Mouse (Mus musculus): ENCODE data around the gene Lrfn2. TPM values are rescaled to one million over a fixed set of nuclear protein-coding genes. Genes with fewer than 3 reads are reported as not detected.

The Lrfn2 gene
- polyA plus RNA-seq, 1 experiment from 2014 or later, result 10.4 TPM

DNA sequence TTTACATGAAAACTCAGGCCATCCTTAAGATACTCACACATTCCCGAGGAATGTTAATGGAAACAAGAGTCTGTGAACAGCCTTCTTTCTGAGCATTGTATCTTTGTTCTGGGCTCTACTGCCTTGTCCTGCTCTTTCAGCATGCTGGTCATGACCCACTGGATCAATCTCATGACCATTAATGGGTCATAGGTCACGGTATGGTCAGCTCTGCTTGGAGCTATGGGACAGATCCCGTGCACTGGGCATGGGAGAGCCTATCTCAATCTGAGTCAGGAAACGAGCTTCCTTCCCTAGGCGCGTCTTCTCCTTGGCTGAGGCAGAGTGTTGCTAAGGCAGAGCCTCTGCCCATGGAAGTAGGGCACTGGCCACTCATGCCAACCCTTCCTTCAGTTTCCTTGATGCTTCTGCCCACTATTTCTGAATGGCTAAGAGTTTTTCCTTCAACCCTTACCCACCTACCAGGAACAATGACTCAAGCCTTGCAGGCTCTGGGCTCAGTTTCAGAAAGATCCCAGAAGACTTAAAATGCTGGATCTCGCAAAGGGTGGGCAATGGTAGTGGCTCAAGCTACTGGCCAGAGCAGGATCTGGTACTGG lies 24.0 kb downstream of the Lrfn2 start:
- Histone ChIP-seq H3K9me3 (ENCODE audit: control insufficient read depth, low read length) (no peaks in the 10 kb centered on the region), H3K4me3 (replicated peaks; ENCODE audit: low read length) (no peak overlapping the region), H3K27me3 (replicated peaks; ENCODE audit: control insufficient read depth, insufficient read depth, low read length) (no peaks in the 10 kb centered on the region), H3K4me2 (ENCODE audit: low read length) (no peak overlapping the region), H3K9ac (replicated peaks; ENCODE audit: low read depth, low read length) (no peak overlapping the region), H3K36me3 (ENCODE audit: control insufficient read depth, insufficient read depth) (no peaks in the 10 kb centered on the region), H3K27ac (ENCODE audit: low read length) (no peak overlapping the region), H3K4me1 (replicated peaks; ENCODE audit: control insufficient read depth, insufficient read depth, low read length) (no peaks in the 10 kb centered on the region)
- WGBS, result 91% methylated on average over 7 of the region's 7 CpGs
- ATAC-seq, result no peak

DNA sequence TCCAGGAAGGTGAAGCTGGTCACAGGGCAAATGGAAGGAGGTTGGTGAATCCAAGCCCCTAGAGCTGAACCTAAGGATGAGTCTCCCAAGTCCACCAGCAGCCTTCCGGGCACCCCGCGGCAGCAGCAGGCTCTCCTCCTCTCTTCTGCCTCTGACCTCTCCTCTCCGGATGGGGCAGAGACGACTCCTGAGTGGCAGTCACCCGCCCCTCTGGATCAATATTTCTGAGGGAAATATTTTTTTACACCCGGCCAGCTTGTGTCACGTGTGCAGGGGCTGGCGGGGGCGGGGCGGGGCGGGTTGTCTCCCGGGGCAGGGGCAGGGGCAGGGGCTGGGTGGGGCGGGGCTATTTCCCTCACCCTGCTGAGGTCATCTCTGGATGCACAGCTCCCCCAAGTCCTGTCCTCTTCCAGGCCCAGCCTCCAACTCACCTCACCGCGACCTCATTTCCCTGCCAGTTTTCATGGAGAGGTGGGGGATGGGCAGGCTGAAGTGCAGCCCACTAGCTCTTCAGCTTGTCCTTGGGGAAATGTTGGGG lies 28.1 kb downstream of the Lrfn2 start:
- H3K9me3 ChIP-seq (ENCODE audit: control insufficient read depth, low read length), result no peaks in the 10 kb centered on the region
- H3K4me2 ChIP-seq (ENCODE audit: low read length), result peak overlapping the region; percentile 4; the same call in 1 of the 2 replicates
- ATAC-seq, result 0 out of 2 replicates have a peak, but pooled peaks have one; percentile 20
- H3K27me3 ChIP-seq (replicated peaks; ENCODE audit: control insufficient read depth, insufficient read depth, low read length), result no peaks in the 10 kb centered on the region
- H3K4me3 ChIP-seq (replicated peaks; ENCODE audit: low read length), result no peak overlapping the region
- no peaks in the 10 kb centered on the region for H3K36me3 ChIP-seq (ENCODE audit: control insufficient read depth, insufficient read depth)
- H3K9ac ChIP-seq (replicated peaks; ENCODE audit: low read depth, low read length), result no peak overlapping the region
- WGBS, result 9% methylated on average over 10 of the region's 16 CpGs
- H3K4me1 ChIP-seq (replicated peaks; ENCODE audit: control insufficient read depth, insufficient read depth, low read length), result no peaks in the 10 kb centered on the region
- no peak overlapping the region for H3K27ac ChIP-seq (ENCODE audit: low read length)

DNA sequence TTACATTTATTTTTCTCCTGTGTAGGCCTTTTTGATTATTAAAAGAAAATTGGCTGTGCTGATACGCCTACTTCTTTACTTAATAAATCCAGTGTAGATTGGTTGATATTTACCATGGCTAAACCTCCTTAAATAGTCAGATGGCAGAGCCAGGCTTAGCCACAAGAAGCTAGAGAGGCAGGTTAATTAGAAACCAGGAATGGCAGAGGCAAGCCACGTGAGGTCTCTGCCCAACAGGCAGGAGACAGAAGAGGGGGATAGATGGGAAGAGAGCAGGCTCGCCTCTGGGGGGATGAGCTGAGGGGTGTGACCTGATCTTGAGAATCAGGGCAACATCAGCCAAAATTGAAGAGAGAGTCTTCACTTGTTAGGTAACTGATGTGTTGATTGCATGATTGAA lies 30.5 kb downstream of the Lrfn2 start:
- ATAC-seq, result no peak
- H3K9me3 ChIP-seq (ENCODE audit: control insufficient read depth, low read length), result no peaks in the 10 kb centered on the region
- WGBS, result 58% methylated on average over 3 of the region's 3 CpGs

DNA sequence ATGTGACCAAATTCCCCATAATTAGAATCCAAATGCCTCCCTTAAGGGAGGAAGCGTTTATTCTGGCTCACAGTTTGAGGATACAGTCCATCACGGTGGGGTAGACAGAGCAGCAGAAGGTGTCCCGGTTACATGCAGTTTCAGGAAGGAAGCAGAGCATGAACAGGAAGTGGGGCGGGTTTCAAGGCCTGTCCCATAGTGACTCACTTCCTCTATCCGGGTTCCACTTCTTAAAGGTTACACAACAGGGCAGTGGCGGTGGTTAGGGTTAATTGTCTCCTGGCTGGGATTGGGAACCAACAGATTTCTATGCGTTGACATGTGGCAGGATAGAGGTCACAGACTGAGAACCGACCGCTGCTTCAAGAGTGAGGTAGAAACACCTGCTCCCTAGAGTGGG lies 31.6 kb downstream of the Lrfn2 start:
- Histone ChIP-seq H3K36me3 (ENCODE audit: control insufficient read depth, insufficient read depth) (no peaks in the 10 kb centered on the region), H3K27me3 (replicated peaks; ENCODE audit: control insufficient read depth, insufficient read depth, low read length) (no peaks in the 10 kb centered on the region), H3K9ac (replicated peaks; ENCODE audit: low read depth, low read length) (no peak overlapping the region), H3K4me1 (replicated peaks; ENCODE audit: control insufficient read depth, insufficient read depth, low read length) (no peaks in the 10 kb centered on the region), H3K27ac (ENCODE audit: low read length) (no peak overlapping the region), H3K9me3 (ENCODE audit: control insufficient read depth, low read length) (no peaks in the 10 kb centered on the region), H3K4me3 (replicated peaks; ENCODE audit: low read length) (no peak overlapping the region), H3K4me2 (ENCODE audit: low read length) (no peak overlapping the region)
- WGBS, result 82% methylated on average over 9 of the region's 9 CpGs
- ATAC-seq, result no peak

More for the DNA sequence above, 30.5 kb downstream of the Lrfn2 start:
- Histone ChIP-seq H3K4me2 (ENCODE audit: low read length) (no peak overlapping the region), H3K4me3 (replicated peaks; ENCODE audit: low read length) (no peak overlapping the region), H3K27me3 (replicated peaks; ENCODE audit: control insufficient read depth, insufficient read depth, low read length) (no peaks in the 10 kb centered on the region), H3K36me3 (ENCODE audit: control insufficient read depth, insufficient read depth) (no peaks in the 10 kb centered on the region), H3K27ac (ENCODE audit: low read length) (no peak overlapping the region), H3K4me1 (replicated peaks; ENCODE audit: control insufficient read depth, insufficient read depth, low read length) (no peaks in the 10 kb centered on the region), H3K9ac (replicated peaks; ENCODE audit: low read depth, low read length) (no peak overlapping the region)

DNA sequence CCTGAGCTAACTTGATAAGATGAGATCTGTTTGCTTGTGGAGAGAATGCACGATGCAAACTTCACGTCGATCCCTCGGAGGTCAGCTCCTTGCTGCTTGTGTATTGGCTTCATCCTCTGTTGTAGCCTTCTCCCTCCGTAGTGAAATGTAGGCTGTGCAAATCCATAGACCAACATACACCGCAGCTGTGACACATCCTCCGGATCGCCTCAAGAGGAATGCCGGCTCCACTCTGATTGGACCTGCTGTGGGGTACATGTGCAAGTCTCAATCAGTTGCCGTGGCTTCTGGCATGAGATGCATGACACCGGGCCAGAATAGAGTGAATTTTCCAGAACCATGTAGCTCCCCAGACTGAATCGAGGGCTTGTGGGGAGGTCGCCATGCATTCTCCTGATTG lies 36.1 kb downstream of the Lrfn2 start:
- Histone ChIP-seq H3K4me2 (ENCODE audit: low read length) (no peak overlapping the region), H3K27me3 (replicated peaks; ENCODE audit: control insufficient read depth, insufficient read depth, low read length) (no peaks in the 10 kb centered on the region), H3K27ac (ENCODE audit: low read length) (no peak overlapping the region), H3K4me1 (replicated peaks; ENCODE audit: control insufficient read depth, insufficient read depth, low read length) (peaks cover 8% of the 10 kb centered on the region), H3K9me3 (ENCODE audit: control insufficient read depth, low read length) (no peaks in the 10 kb centered on the region), H3K4me3 (replicated peaks; ENCODE audit: low read length) (no peak overlapping the region), H3K36me3 (ENCODE audit: control insufficient read depth, insufficient read depth) (no peaks in the 10 kb centered on the region), H3K9ac (replicated peaks; ENCODE audit: low read depth, low read length) (no peak overlapping the region)
- 90% methylated on average over 13 of the region's 13 CpGs for WGBS
- ATAC-seq, result no peak

DNA sequence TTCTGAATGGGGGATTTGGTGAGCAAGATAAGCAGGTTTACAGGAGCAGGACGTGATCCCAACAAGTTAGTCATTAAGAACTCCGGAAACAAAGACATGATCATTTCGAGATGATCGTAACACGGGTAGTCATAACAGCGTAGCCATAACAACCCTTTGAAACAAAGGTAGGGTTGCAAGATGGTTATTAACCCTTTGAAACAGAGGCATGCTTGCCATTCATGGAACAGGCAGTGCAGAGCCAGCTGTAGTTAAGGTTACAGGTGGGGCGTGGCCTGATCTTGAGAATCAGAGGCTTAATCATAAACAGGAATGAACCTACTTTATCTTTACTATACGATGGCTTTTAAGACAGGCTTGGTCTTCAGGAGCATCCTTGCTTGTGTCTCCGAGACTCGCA lies 39.1 kb downstream of the Lrfn2 start:
- no peak overlapping the region for H3K4me3 ChIP-seq (replicated peaks; ENCODE audit: low read length)
- no peaks in the 10 kb centered on the region for H3K27me3 ChIP-seq (replicated peaks; ENCODE audit: control insufficient read depth, insufficient read depth, low read length)
- H3K9me3 ChIP-seq (ENCODE audit: control insufficient read depth, low read length), result no peaks in the 10 kb centered on the region
- H3K4me1 ChIP-seq (replicated peaks; ENCODE audit: control insufficient read depth, insufficient read depth, low read length), result peaks cover 27% of the 10 kb centered on the region
- H3K9ac ChIP-seq (replicated peaks; ENCODE audit: low read depth, low read length), result no peak overlapping the region
- H3K27ac ChIP-seq (ENCODE audit: low read length), result no peak overlapping the region
- H3K36me3 ChIP-seq (ENCODE audit: control insufficient read depth, insufficient read depth), result no peaks in the 10 kb centered on the region
- no peak overlapping the region for H3K4me2 ChIP-seq (ENCODE audit: low read length)
- no peak for ATAC-seq
- 33% methylated on average over 10 of the region's 10 CpGs for WGBS

DNA sequence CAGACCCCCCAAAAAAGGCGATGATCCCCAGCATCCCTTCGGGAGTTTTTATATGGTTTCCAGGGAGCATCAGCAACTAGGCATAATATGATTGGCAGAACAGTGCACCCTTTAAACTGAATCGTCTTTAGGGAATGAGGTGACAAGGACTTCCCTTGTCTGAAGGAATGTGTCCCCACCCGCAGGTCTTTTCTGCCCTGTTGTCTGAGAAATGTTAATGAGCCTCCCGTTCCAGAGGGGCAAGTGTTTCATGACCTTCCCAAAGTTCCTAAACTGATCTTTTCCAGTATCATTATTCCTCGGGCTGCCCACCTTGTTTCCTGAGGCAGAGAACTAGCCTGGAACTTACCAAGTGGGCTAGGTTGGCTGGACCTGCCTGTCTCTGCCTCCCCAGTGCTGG lies 40.7 kb downstream of the Lrfn2 start:
- 16% methylated on average over 6 of the region's 6 CpGs for WGBS
- ATAC-seq, result no peak
- H3K4me2 ChIP-seq (ENCODE audit: low read length), result no peak overlapping the region
- H3K9ac ChIP-seq (replicated peaks; ENCODE audit: low read depth, low read length), result no peak overlapping the region
- H3K27ac ChIP-seq (ENCODE audit: low read length), result no peak overlapping the region
- H3K36me3 ChIP-seq (ENCODE audit: control insufficient read depth, insufficient read depth), result no peaks in the 10 kb centered on the region
- H3K27me3 ChIP-seq (replicated peaks; ENCODE audit: control insufficient read depth, insufficient read depth, low read length), result no peaks in the 10 kb centered on the region
- no peak overlapping the region for H3K4me3 ChIP-seq (replicated peaks; ENCODE audit: low read length)
- H3K9me3 ChIP-seq (ENCODE audit: control insufficient read depth, low read length), result no peaks in the 10 kb centered on the region
- peaks cover 41% of the 10 kb centered on the region for H3K4me1 ChIP-seq (replicated peaks; ENCODE audit: control insufficient read depth, insufficient read depth, low read length)

DNA sequence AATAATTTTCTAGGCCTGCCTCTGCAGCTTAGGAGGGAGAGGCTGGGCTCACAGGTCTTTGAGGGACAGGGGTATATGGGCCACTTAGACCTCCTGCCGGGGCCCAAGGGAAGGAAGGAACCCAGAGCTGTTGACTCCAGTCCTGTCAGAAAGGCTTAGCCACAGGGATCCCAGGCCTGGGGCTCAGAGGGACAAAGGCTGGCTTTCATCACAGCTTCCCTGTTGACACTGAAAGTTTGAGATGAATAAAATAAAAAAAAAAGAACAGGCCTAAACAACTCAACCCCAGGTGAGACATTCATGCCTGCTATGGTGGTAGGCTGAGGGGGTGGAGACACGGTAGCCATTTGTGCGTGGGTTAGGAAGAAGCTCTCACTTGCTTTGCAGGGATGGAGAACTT lies 41.2 kb downstream of the Lrfn2 start:
- H3K4me1 ChIP-seq (replicated peaks; ENCODE audit: control insufficient read depth, insufficient read depth, low read length), result peaks cover 46% of the 10 kb centered on the region
- no peaks in the 10 kb centered on the region for H3K9me3 ChIP-seq (ENCODE audit: control insufficient read depth, low read length)
- H3K27me3 ChIP-seq (replicated peaks; ENCODE audit: control insufficient read depth, insufficient read depth, low read length), result no peaks in the 10 kb centered on the region
- H3K4me2 ChIP-seq (ENCODE audit: low read length), result no peak overlapping the region
- 9% methylated on average over 3 of the region's 3 CpGs for WGBS
- no peak overlapping the region for H3K4me3 ChIP-seq (replicated peaks; ENCODE audit: low read length)
- no peak overlapping the region for H3K9ac ChIP-seq (replicated peaks; ENCODE audit: low read depth, low read length)
- no peak overlapping the region for H3K27ac ChIP-seq (ENCODE audit: low read length)
- no peak for ATAC-seq
- H3K36me3 ChIP-seq (ENCODE audit: control insufficient read depth, insufficient read depth), result no peaks in the 10 kb centered on the region

DNA sequence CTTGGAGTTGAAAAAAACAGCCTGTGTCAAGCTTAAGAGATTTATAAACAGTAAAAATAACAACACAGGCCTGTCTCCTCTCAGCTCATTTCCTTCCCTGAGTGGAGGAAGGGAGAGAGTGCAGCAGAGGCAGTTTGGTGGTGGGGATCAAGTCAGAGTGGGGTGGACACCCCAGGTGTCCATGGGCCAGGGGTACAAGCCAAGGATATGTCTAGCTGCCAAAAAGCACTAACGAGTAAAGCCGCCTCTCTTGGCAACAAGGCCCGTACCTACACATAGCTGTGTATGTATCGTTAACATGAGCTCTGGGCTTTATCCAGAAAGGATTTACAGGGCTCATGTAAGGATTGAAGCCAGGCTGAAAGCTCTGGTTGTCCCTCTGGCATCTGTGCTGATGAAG lies 42.9 kb downstream of the Lrfn2 start:
- Histone ChIP-seq H3K4me3 (replicated peaks; ENCODE audit: low read length) (no peak overlapping the region), H3K36me3 (ENCODE audit: control insufficient read depth, insufficient read depth) (no peaks in the 10 kb centered on the region), H3K4me2 (ENCODE audit: low read length) (no peak overlapping the region), H3K27ac (ENCODE audit: low read length) (peak overlapping the region; percentile 50), H3K9me3 (ENCODE audit: control insufficient read depth, low read length) (no peaks in the 10 kb centered on the region), H3K9ac (replicated peaks; ENCODE audit: low read depth, low read length) (no peak overlapping the region), H3K4me1 (replicated peaks; ENCODE audit: control insufficient read depth, insufficient read depth, low read length) (peaks cover 47% of the 10 kb centered on the region), H3K27me3 (replicated peaks; ENCODE audit: control insufficient read depth, insufficient read depth, low read length) (no peaks in the 10 kb centered on the region)
- no peak for ATAC-seq
- WGBS, result 22% methylated on average over 4 of the region's 4 CpGs

DNA sequence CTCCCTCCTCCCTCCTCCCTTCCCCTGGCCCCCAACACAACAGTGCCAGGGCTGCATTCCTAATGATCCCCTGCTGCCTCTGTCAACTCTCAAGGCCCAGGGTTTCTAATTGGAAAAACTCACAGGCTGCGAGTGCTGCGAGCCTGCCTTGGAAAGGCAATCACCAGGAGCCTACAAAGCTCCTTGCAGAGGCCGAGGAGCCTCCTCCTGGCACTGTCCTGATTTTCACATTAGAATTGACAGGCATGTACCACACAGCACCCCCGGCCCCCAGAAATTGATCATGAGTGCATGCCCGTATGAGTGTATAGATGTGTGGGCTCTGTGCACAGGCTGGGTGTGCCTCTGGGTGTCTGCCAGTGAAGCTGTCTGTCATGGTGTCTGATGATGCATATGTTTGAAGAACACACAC lies 44.4 kb downstream of the Lrfn2 start:
- H3K36me3 ChIP-seq (ENCODE audit: control insufficient read depth, insufficient read depth), result no peaks in the 10 kb centered on the region
- peak overlapping the region; percentile 92 for H3K27ac ChIP-seq (ENCODE audit: low read length)
- H3K4me2 ChIP-seq (ENCODE audit: low read length), result peak overlapping the region; percentile 13; the same call in 1 of the 2 replicates
- H3K9me3 ChIP-seq (ENCODE audit: control insufficient read depth, low read length), result no peaks in the 10 kb centered on the region
- WGBS, result 2% methylated on average over 5 of the region's 5 CpGs
- H3K4me1 ChIP-seq (replicated peaks; ENCODE audit: control insufficient read depth, insufficient read depth, low read length), result peaks cover 44% of the 10 kb centered on the region
- H3K4me3 ChIP-seq (replicated peaks; ENCODE audit: low read length), result no peak overlapping the region
- no peaks in the 10 kb centered on the region for H3K27me3 ChIP-seq (replicated peaks; ENCODE audit: control insufficient read depth, insufficient read depth, low read length)
- H3K9ac ChIP-seq (replicated peaks; ENCODE audit: low read depth, low read length), result no peak overlapping the region; the same call in 1 of the 2 replicates
- ATAC-seq, result peak; percentile 86

All from forebrain, embryonic 16.5 days (tissue).